Mouse (Mus musculus) spleen, postnatal 4 days (tissue): ENCODE measurements around the gene Smpd4.

ENCODE experiments used
- DNase-seq, 2 experiments: peaks; one replicate each; pipeline ENCODE4 v3.0.0; 2022; ENCODE audit warnings: low spot score in 2 of 2

Gene Smpd4

DNA sequence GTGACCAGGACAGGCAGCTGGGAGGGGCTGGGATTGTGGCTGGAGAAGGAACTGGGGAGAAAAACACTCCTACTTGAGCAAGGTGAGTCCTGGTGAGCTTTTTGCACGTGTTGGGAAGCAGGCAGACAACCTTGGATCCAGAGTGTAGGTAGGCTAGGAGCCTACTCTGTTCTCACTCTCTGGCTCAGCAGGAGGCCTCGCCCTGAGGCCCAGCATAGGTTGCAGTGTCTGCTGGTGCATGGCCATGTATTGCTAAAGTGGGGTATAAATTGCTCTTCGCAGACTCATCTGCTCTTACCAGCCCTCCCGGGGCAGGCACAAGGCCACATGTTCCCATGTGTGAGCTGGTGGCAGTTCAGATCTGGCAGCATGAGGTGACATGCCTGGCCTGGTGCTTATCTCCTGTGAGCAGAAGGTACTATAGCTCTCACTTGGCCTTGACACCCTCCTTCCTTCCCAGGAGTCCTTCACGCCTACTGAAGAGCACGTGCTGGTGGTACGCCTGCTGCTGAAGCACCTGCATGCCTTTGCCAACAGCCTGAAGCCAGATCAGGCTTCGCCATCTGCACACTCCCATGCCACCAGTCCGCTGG is 19.0 kb downstream of the Smpd4 start:
- DNase-seq: peak; percentile 80

DNA sequence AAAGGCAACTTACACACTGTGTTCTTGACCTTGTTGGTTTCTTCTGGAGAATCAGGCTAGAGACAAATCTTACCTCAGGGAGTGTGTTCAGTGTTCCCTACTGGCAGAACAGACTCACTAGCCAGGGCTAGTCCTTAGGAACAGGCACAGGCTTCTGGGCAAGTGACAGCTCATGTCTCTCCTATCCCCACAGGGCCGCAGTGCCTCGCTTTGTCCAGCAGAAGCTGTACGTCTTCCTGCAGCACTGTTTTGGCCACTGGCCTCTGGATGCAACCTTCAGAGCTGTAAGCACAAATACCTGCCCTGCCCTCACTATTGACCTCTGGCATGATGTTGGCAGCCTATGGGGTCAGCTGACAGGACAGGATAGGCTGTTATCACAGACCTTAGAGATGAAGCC is 19.9 kb downstream of the Smpd4 start:
- peak in 1 of 2 experiments; percentile 65 for DNase-seq

DNA sequence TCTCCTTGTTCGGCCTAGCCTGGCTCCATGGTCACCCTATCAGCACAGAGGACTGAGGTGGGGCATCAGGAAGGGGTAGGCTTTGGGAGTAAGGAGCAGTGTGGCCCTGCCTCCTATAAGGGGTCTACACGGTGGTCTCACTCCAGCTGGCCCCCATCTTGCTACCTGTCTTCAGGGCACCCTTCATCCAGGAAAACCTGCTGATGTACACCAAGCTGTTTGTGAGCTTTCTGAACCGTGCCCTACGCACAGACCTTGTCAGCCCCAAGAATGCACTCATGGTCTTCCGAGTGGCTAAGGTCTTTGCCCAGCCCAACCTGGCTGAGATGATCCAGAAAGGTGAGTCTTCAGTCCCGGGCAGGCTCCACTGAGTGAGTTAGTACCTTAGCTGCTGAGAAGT is 20.8 kb downstream of the Smpd4 start:
- no peak for DNase-seq

DNA sequence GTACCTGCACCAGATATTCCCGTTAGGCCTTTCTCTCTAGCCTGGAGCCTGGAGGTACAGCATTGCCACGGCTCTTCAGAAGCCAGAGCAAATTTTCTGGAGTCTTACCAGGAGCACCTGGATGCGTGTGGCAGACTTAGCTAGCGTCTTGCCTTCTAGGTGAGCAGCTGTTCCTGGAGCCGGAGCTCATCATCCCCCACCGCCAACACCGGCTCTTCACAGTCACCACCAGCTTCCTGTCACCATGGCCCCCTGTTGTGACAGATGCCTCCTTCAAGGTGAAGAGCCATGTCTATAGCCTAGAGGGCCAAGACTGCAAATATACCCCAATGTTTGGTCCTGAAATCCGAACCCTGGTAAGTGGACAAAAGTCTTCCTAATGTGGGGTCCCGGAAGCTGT is 21.6 kb downstream of the Smpd4 start:
- no peak for DNase-seq

DNA sequence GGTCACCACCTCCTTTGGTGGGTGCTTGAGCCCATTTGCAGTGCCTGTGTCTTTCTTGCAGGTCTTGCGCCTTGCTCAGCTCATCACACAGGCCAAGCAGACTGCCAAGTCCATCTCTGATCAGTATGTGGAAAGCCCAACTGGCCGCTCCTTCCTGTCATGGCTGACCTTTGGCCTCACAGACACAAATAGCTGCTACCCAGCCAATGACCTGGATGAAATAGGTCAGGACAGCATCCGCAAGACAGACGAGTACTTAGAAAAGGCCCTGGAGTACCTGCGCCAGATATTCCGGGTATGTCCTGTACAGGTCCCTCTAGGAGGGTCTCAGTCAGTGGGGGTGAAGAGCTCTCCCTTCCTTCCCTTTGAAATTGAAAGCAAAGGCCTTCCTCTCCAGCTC is 22.1 kb downstream of the Smpd4 start:
- no peak for DNase-seq

DNA sequence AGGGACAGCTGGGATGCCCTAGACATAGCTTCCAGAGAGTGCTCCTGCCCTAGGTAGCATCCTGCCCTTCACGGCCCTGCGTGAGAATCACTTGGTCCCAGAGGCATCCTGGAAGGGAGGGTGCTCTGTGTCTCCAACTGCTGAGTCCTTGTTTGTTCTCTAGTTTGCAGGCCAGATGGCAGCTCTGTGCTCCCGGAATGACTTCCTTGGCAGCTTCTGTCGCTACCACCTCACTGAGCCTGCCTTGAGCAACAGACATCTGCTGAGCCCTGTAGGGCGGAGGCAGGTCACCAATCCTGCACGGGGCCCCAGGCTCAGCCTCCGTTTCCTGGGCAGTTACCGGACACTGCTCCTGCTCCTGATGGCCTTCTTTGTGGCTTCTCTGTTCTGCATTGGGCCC is 23.2 kb downstream of the Smpd4 start:
- DNase-seq: no peak

DNA sequence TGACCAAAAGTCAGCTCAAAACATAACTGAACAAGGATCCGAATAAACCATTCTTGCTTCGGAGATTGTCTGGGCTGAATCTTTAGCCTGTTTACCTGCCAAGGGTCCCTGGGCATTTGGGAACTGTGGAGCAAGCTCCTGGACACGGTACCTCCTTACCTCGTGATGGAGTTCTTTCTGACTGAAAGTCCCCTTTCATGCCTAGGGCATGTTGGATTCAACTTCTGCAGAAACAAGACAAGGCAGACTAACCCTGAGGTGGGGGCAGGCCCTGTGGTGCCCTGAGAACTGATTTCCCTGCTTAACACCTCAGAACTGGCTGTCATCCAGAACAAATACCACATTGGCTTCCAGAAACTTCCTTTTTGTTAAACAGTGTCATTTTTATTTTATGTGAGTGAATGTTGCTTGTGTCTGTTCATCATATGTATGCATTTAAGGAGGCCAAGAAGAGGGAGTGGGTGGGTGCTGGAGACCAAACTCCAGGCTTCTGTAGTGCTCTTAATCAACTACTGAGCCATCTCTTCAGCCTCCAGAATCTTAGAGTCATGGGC is 24.4 kb downstream of the Smpd4 start:
- DNase-seq: no peak

DNA sequence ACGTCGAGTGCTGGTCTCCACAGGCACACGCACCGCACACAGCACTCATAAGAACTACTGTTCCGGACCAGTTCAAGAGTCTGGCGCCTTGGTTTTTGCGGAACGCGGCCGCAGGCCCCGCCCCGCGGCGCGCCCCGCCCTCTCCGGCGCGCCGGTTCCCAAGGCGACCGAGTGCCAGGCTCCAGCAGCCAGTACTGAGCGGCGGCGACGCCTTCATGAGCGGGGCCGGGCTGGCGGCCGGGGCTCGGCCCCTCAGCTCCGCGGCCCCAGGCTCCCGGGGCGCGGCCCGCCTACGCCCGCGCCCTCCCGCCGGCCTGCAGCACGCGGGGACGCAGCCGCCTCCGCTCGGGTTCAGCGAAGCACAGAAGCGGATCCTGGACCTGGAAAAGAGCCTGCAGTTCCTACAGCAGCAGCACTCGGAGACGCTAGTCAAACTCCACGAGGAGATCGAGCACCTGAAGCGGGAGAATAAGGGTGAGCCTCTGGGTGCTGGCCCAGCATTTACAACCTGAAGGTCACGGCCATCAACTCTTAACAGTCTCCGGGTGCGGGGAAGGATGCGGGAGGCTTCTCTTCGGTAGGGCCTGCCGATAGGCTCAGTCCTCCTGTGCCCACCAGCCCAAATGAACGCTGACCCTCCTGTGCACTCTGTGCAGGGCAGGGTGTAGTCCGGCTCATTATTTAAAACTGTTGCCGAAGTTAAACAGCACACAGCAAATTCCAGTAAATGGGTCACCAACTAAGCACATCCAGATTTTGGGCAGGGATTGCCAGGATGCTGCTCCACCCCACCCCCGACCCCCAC is 27.4 kb downstream of the Smpd4 start, which contains the start of gene Ccdc74a:
Ccdc74a (plus strand) TSS at position 161 of the 805 bp plus-strand sequence.
- peak; percentile 89 to 93 for DNase-seq

DNA sequence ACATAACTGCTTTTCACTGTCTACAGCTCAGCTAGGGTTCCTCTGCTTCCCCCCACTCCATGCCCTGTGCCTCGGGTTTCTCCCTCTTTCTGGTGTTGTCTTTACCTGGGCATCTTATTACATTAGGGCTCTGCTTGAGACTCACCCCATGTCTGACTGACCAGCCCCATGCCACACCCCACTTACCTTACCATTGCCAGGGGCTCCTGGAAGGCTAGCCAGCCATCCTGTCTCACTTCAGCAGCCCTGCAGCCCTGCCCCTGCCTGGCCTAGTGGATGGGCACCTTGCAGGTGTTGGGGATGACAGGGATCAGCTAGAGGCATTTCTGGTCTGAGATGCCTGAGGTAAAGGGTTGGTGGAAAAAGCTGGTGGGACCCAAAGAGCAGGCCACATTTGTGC is 28.0 kb downstream of the Smpd4 start:
- no peak for DNase-seq

DNA sequence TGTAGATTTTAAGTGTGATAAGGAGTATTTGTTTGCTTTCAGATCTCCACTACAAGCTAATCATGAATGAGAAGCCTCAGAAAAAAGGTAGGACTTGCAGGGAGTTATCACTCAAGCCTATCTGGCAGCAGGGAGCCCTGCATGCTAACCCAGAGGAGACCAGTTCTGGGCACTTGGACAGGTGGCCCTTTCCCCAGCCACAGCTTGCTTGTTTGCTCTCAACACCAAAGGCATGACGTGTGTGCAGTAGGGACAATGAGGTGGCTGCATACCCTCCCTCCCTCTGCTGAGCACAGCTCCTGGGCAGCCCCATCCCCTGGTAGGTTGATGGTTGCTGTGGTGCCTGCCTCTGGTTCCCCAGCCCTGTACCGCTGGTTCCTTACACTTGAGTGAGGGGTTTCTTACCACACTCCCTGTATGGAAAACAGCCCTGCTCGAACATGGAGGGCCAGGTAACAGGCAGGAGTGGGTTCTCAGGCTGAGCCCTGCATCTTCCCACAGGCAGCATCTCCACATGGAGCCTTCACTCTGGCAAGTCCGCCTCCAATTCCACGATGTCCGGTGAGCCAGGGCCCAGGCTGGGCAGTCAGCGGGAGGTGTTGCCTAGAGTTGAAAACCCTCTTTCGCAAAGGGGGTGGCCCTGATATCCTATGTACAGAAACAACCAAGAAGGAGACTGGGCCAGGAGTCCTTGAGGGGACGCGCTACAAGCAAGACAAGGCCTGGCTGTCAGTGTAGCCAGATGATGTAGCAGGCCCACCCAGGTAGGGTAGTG is 28.6 kb downstream of the Smpd4 start:
- DNase-seq: no peak

DNA sequence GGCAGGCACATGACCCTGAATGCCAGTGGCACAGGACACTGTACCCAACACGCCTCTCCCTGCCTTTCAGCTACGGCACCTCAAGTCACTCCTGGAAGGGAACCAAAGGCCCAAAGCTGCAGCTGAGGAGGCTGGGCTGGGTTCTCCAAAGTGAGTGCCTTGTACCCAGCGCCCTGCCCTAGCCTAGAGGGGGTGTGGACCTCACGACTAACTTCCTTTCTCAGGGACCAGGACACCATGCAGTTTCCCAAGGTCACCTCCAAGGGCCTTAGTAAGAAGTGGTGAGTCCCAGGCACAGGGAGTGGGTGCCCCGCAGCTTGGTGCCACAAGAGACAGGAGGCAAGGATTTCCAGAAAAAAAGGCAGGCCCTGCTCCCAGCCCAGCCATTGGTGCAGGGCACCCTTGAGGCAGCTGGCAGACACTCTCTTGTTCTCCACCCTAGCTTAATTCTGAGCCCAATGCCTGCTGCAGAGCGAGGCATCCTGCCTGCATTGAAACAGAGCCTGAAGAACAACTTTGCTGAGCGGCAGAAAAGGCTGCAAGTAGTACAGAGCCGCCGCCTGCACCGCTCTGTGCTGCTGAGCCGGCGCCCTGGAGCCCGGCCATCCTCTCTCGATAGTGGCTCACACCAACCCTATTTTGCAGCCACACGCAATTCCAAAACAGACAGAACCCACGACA is 30.9 kb downstream of the Smpd4 start:
- DNase-seq: no peak

DNA sequence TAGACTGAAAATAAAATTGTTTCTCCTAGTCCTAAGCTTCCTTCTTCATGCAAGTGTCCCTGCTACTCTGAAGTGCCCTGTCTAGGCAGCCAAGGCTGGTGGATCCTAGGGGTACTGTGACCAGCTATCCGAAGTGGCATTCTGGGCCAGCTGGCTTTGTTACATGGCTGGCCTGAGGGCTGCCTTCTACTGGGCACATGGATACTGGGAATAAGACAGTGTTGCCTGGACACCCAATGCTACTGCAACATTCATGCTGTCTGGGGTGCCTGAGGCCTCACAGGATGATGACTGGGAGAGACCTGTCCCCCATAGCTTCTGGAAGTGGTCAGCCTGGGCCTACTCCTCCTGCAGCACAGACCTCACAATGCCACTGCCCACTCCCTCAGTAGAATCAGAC is 31.6 kb downstream of the Smpd4 start:
- no peak for DNase-seq

DNA sequence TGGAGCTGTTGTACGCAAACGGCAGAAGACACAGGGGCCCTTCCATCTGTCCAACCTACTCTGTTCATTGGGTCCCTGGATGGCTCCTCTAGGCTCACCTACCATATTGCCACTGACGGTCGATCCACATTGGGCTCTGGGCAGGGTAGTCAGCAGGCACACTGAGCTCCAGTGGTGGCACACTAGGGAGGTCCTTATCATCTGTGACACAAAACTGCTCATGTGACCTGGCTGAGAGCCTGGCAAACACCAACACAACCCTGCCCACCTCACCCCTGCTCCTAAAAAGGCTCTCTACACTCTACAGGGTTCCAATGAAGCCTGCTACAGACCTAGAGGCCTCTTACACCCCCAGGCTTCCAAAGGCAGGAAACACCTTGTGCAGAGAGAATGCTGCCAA is 33.5 kb downstream of the Smpd4 start:
- no peak for DNase-seq

DNA sequence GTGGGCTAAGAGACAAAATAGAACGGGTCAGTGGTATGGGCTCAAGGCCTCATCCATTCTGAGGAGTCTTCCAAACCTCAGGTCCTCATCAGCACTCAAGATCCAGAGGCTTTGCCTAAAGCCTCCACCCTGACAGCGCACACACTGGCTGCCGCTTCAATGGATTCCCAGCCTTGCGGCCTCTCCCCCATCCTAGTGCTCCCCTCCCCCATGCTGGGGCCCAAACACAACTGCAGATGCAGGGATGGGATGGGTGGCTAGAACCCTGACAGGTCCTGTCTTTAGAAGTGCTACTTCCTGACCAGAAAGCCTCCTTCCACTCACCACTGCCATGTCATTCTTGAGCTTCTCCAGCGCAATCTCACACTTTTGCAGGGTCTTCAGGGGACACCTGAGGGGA is 34.4 kb downstream of the Smpd4 start:
- DNase-seq: no peak

DNA sequence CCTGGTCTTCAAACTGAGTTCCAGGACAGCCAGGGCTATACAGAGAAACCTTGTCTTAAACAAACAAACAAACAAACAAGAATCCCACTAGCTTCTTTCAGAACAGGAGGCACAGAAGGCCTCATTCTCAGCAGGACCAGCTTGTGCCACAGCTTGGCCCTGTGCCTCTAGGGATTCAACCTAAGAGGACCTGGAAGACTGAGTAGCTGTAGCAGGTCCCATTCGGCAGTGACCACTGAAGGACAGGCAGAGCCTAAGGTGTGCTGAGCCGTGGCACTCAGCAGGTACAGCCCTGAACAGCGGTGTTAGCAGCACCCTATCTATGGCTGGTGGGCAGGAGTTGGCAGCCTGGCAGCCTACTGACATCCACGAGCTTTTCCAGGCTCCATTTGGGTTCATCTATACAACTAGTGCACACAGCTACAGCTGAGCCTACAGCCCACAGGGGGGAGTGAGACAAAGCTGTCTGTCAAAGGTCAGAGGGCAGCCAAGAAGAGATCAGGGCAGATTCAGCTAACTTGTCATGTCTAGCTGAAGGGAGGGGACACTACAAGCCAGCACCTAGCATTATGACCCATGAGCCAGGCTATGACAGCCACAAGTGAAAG is 35.1 kb downstream of the Smpd4 start:
- DNase-seq: no peak

DNA sequence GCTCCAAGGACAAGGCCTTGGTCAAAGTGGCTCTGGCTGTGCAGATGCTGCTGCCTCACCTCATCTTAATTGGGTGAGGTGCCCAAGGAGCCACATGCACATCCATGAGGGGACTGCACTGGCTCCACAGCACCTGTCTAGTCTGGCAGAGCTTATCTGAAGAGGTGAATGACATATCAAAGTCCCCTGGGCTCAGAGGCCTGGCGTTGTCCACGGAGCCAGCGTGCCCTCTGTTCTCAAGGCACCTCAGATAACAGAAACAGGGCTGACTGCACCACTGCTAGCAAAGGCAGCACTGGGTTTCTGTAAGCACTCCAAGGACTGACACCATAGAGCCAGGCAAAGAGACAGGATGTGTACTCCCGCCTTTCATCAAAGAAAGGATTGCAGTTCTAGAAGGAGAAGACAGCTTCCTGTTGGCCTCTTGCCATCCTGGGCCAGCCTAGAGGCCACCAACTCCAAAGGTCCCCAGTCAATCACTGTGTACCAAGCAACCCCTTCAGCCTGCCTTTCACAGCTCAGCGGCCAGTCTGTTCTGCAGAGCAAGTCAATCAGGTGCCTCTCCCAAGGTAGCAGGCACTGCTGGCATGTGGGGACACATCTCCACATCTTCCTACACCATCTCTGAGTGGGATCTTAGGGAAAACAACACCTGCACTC is 37.2 kb downstream of the Smpd4 start:
- no peak for DNase-seq

DNA sequence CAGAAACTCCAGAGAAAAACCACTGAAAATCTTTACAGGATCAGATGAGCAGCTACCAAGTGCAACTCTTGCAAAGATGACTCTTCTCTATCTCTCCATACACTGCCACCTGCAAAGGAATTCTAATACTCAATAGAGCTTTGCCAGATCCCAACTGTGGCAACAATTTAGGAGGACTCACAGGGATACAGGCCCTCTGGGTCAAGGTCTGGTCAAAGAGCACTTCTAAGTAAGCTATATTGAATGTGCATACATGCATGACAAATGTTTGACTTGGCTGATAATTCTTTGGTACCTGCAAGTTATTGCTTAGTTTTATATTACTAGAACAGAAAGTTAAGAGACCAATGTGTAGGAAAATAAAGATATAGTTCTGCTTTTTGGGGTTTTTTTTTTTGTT is 46.4 kb downstream of the Smpd4 start:
- no peak for DNase-seq

DNA sequence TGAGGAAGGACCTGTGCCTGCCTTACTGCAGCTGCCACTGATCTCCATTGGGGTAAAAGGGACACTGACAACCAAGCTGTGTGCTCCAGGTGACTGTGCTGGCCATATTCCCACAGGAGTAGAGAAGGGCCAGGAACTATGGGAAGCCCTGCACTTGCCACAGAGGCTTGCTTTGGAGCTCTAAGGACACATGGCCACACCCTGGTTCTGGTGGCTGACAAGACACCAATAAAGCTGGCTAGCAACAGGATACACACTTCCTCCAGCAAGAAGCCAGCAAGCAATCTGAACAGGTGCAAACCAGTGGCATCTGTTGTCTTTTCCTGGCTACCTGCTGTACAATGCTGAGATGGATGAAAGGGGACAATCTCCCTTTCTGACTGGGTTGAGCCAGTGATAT is 50.7 kb downstream of the Smpd4 start:
- no peak for DNase-seq
